Mouse (Mus musculus) liver, adult 2 months (tissue): ENCODE results near the gene Rp9. TPM values are rescaled to one million over a fixed set of nuclear protein-coding genes. Genes with fewer than 3 reads are reported as not detected.
A peak's percentile ranks its signal among the peaks of the same experiment; 100 is the strongest.

Source experiments
- DNase-seq: peaks from one replicate; pipeline ENCODE4 v3.0.0-alpha.2; 2011; ENCODE audit warnings: low read depth, low spot score; ENCODE audit errors: extremely low read depth
- H3K27ac ChIP-seq: fragments of 200-500 bp; replicated peaks from 2 replicates; pipeline ENCODE4 v1.5.1; 2012; ENCODE audit warnings: low read depth, mild to moderate bottlenecking, control low read depth, inconsistent platforms, low read length; ENCODE audit not compliant: insufficient read depth
- H3K27me3 ChIP-seq: fragments of 200-500 bp; 2 replicates; pipeline ENCODE4 v1.6.1; 2012; ENCODE audit warnings: mild to moderate bottlenecking, moderate library complexity, low read length, inconsistent platforms; ENCODE audit not compliant: control insufficient read depth, insufficient read depth
- H3K36me3 ChIP-seq: fragments of 200-500 bp; 2 replicates; pipeline ENCODE4 v1.6.1; 2012; ENCODE audit warnings: low read length, inconsistent platforms; ENCODE audit not compliant: control insufficient read depth, insufficient read depth
- H3K4me1 ChIP-seq: fragments of 200-500 bp; 2 replicates; pipeline ENCODE4 v1.6.1; 2011; ENCODE audit warnings: low read length; ENCODE audit not compliant: control insufficient read depth, insufficient read depth
- H3K4me3 ChIP-seq: fragments of 200-500 bp; 2 replicates; pipeline ENCODE4 v1.5.1; 2011; ENCODE audit warnings: low read depth, mild to moderate bottlenecking, control low read depth, low read length, moderate library complexity; ENCODE audit not compliant: insufficient read depth
- H3K79me2 ChIP-seq: fragments of 200-500 bp; 2 replicates; pipeline ENCODE4 v1.6.1; 2012; ENCODE audit warnings: inconsistent platforms, mild to moderate bottlenecking, low read length, moderate library complexity; ENCODE audit not compliant: control insufficient read depth, insufficient read depth
- H3K9ac ChIP-seq: fragments of 200-500 bp; 2 replicates; pipeline ENCODE4 v1.6.1; 2012; ENCODE audit warnings: low read depth, mild to moderate bottlenecking, control low read depth, inconsistent platforms, low read length
- CTCF ChIP-seq: fragments of 200-500 bp; IDR thresholded peaks from 2 replicates; pipeline ENCODE4 v1.5.1; 2011; ENCODE audit warnings: low read depth, low read length, control low read depth
- POLR2A ChIP-seq: fragments of 200-500 bp; IDR thresholded peaks from 2 replicates; pipeline ENCODE4 v1.6.1; 2011; ENCODE audit warnings: low read length, control low read depth; ENCODE audit not compliant: insufficient read depth; ENCODE audit errors: extremely low read depth
- WGBS: fragments of 180-500 bp; shearing (Covaris S2); methylation state at CpG from one replicate; pipeline ENCODE4 v1.1.7; 2018; 5-methylcytosine and 5-hydroxymethylcytosine counted together
- polyA plus RNA-seq: library from polyadenylated mRNA; depleted of rRNA; stranded (reverse); fragments of >200 nt; gene quantifications from 2 replicates; pipeline ENCODE4 v1.2.3, GENCODE M21; 2012
- total RNA-seq: library from RNA; depleted of rRNA; stranded (reverse); fragments of >200 nt; gene quantifications from 2 replicates; pipeline ENCODE4 v1.2.3, GENCODE M21; 2014

Gene Rp9
- total and polyA plus RNA-seq, 2 experiments = 47.1 to 58.1 TPM

- 41% methylated on average over 6 of the region's 6 CpGs for WGBS
- DNase-seq = peak; percentile 14
- Histone ChIP-seq H3K27me3 (no peaks in the 10 kb centered on the region), H3K4me3 (no peak overlapping the region), H3K36me3 (no peaks in the 10 kb centered on the region), H3K9ac (no peak overlapping the region), H3K27ac (no peak overlapping the region), H3K4me1 (peaks cover 3% of the 10 kb centered on the region; the same call in 1 of the 2 replicates), H3K79me2 (peaks cover 5% of the 10 kb centered on the region; the same call in 1 of the 2 replicates)
- TF ChIP-seq CTCF = no peak
- TF ChIP-seq POLR2A = no peak
These were observed 79.8 kb downstream of the Rp9 start for GRCm38 (mm10) chr9:22389736-22390245.

GRCm38 (mm10) chr9:22389021-22389476 is 80.5 kb downstream of the Rp9 start, which contains the start of gene Anln:
TSS of gene Anln (minus strand) at chr9:22389188.
- WGBS = under 1% methylated on average over 43 of the region's 44 CpGs
- Histone ChIP-seq H3K27ac (peak within 1 kb of the TSS; percentile 30), H3K4me1 (peaks cover 3% of the 10 kb centered on the region; the same call in 1 of the 2 replicates), H3K9ac (peak within 1 kb of the TSS; percentile 89), H3K36me3 (no peaks in the 10 kb centered on the region), H3K79me2 (peaks cover 5% of the 10 kb centered on the region; the same call in 1 of the 2 replicates), H3K4me3 (peak within 1 kb of the TSS; percentile 83), H3K27me3 (no peaks in the 10 kb centered on the region)
- TF ChIP-seq CTCF (0 out of 2 replicates have a peak, but pooled peaks have one; percentile 19), POLR2A (peak; percentile 88)
- DNase-seq = peak; percentile 68

GRCm38 (mm10) chr9:22388401-22388980 is 81.1 kb downstream of the Rp9 start:
- WGBS = 2% methylated on average over 41 of the region's 41 CpGs
- H3K4me1 ChIP-seq = peaks cover 3% of the 10 kb centered on the region; the same call in 1 of the 2 replicates
- peak overlapping the region; percentile 83 for H3K4me3 ChIP-seq
- TF ChIP-seq CTCF (no peak), POLR2A (no peak)
- peak overlapping the region; percentile 24 for H3K9ac ChIP-seq
- H3K27ac ChIP-seq = no peak overlapping the region
- peaks cover 5% of the 10 kb centered on the region; the same call in 1 of the 2 replicates for H3K79me2 ChIP-seq
- no peaks in the 10 kb centered on the region for H3K36me3 ChIP-seq
- DNase-seq = no peak
- no peaks in the 10 kb centered on the region for H3K27me3 ChIP-seq

GRCm38 (mm10) chr9:22387901-22388300 is 81.6 kb downstream of the Rp9 start:
- H3K4me3 ChIP-seq = peak overlapping the region; percentile 83; the same call in 1 of the 2 replicates
- H3K27me3 ChIP-seq = no peaks in the 10 kb centered on the region
- H3K4me1 ChIP-seq = peaks cover 3% of the 10 kb centered on the region; the same call in 1 of the 2 replicates
- no peaks in the 10 kb centered on the region for H3K36me3 ChIP-seq
- no peak overlapping the region for H3K9ac ChIP-seq
- WGBS = 43% methylated on average over 6 of the region's 6 CpGs
- DNase-seq = no peak
- H3K79me2 ChIP-seq = peaks cover 9% of the 10 kb centered on the region; the same call in 1 of the 2 replicates
- TF ChIP-seq POLR2A (no peak), CTCF (no peak)
- no peak overlapping the region for H3K27ac ChIP-seq

GRCm38 (mm10) chr9:22385890-22386289 is 83.7 kb downstream of the Rp9 start:
- no peak for DNase-seq
- Histone ChIP-seq H3K4me1 (peaks cover 3% of the 10 kb centered on the region; the same call in 1 of the 2 replicates), H3K4me3 (no peak overlapping the region), H3K36me3 (no peaks in the 10 kb centered on the region), H3K27ac (no peak overlapping the region), H3K79me2 (peaks cover 11% of the 10 kb centered on the region; the same call in 1 of the 2 replicates), H3K27me3 (no peaks in the 10 kb centered on the region), H3K9ac (no peak overlapping the region)
- 84% methylated on average over 2 of the region's 2 CpGs for WGBS
- no peak for TF ChIP-seq POLR2A
- no peak for TF ChIP-seq CTCF

GRCm38 (mm10) chr9:22376086-22376485 is 93.5 kb downstream of the Rp9 start:
- no peaks in the 10 kb centered on the region for H3K79me2 ChIP-seq
- WGBS = 93% methylated on average over 5 of the region's 5 CpGs
- H3K9ac ChIP-seq = no peak overlapping the region
- no peaks in the 10 kb centered on the region for H3K27me3 ChIP-seq
- no peak overlapping the region for H3K27ac ChIP-seq
- no peak for TF ChIP-seq POLR2A
- no peak for TF ChIP-seq CTCF
- no peaks in the 10 kb centered on the region for H3K4me1 ChIP-seq
- H3K36me3 ChIP-seq = no peaks in the 10 kb centered on the region
- no peak for DNase-seq
- no peak overlapping the region for H3K4me3 ChIP-seq
